Mouse (Mus musculus) gastrocnemius, postnatal 4 days (tissue): ENCODE data around the gene Cacna2d2. TPM values are rescaled to one million over a fixed set of nuclear protein-coding genes. Genes with fewer than 3 reads are reported as not detected.
"Not testable (repeated sequence)": the region's sequence is repeated elsewhere in the genome, so short reads cannot be mapped to it uniquely, and the experiment has no call there.

Experiments used
- DNase-seq, 2 experiments: peaks; one replicate each; pipeline ENCODE4 v3.0.0; 2021 to 2022; ENCODE audit warnings: low spot score in 2 of 2, mixed read lengths in 2 of 2
- total RNA-seq, 2 experiments: library from RNA; stranded (reverse); gene quantifications; 2 replicates each; pipeline ENCODE4 v1.2.3; 2021

Gene Cacna2d2
- total RNA-seq, 2 experiments from 2014 or later = 2.6 to 2.7 TPM

DNA sequence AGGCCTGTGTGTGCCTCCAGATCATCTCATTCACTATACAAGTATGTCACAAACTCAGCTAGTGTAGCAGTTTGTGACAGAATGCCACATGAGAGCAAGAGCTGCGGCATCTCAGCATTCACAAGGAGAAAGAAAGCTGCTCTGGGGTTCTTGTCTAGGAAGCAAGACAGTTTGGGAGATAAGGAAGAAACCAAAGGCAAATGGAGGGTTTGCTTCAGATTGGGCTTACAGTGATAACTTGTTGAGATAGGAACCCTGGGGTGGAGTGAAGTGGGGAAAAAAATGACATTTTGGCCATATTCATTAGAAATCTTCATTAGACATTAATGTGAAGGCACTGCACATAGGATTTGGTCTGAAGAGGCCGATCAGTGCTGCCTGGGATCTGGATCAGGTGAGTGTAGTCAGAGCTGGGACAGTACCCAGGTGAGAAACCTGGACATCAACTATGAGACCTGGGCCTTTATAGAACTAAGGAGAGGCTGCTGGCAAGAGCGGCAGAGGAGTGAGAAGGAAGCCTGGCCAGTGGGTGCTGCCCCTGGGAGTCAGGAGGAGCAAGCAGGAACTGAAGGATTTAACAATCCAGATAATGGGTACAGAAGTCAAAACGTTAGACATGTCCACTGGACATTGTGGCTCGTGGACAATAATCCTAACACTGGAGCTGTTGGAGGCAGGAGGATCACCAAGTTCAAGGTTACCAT lies 153.4 kb downstream of the Cacna2d2 start:
- DNase-seq = no peak

DNA sequence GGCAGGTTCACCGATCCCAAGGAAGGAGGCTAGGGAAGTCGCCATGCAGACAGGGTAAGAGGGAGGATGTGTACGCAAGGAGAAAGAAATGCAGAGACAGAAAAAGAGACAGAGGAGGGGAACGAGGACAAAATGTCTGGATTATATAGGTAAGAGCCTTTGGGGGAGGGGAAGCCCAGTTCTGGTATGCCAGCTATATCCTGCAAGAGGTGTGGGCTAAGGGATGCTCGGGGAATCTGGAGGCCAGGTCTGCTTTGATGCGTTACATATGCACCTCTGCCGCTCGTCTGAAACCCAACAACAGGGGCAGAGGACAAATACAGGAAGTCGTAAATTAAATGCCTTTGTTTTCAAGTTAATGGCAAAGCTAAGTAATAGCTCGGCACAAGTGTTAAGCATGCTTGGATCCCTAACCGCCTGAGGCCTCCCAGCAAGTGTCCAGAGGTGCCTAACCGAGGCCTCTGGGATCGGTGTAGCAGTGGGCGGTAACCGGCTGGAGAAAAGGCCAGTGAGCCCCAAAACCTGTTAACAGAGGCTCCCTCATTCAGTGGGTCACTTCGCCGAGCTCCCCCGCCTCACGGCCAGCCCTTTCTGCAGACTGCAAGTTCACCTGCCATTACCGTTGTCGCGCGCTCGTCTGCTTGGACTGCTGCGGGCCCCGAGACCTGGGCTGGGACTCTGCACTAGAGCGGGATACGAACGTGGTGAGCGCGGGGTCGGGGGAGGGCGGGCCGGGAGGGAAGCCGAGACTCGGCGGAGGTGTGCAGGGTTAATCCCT lies 154.3 kb downstream of the Cacna2d2 start:
- no peak for DNase-seq

- peak; percentile 89 to 95 for DNase-seq
Observed at GRCm38 (mm10) chr9:107554319-107554825, 155.0 kb downstream of the Cacna2d2 start.

- peak in 1 of 2 experiments; percentile 64 for DNase-seq
Observed at GRCm38 (mm10) chr9:107555031-107555457, 155.6 kb downstream of the Cacna2d2 start.

DNA sequence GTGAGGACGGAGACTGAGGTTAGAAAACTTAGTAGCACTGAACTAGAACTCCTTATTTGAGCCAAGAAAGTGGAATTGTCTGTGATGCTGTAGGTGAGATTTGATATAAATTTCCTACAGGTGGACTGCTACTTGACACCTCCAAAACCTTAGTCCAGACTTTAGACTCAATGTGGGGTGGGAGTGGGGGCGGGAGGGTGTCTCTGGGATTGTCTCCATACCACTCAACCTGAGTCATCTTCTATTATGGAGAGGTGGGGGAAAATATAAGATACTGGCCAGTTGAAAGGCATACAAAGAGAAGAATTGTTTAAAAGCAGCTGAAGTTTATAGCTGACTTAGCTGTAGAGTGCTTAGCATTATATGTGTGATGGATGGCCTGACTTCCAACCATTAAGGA lies 156.3 kb downstream of the Cacna2d2 start:
- no peak for DNase-seq

GRCm38 (mm10) chr9:107556346-107556745 lies 156.9 kb downstream of the Cacna2d2 start:
- DNase-seq = no peak

DNA sequence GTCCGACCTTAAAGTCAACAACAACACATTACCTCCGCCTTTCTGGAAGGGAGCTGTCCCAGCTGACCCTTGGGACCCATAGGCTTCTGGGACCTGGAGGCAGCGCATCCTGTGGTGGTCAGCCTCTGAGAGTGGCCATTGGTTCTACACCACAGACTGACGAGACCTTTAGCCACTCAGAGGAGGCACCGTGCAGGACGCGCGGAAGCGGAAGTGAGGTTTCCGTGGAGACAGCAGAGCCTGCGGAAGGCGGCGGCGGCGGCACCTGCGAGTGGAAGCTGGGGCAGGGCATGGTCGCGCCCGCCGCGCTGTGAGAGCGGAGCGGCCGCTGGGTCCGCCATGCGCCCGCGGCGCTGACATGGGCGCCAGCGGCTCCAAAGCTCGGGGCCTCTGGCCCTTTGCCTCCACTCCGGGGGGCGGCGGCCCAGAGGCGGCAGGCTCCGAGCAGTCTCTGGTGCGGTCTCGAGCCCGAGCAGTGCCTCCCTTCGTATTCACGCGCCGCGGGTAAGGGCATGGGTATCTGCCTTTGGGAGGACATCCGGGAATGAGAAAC lies 163.7 kb downstream of the Cacna2d2 start, which contains the start of gene Tusc2:
Tusc2 (plus strand) TSS at position 227 of the 553 bp plus-strand sequence.
- peak; percentile 83 to 92 for DNase-seq

DNA sequence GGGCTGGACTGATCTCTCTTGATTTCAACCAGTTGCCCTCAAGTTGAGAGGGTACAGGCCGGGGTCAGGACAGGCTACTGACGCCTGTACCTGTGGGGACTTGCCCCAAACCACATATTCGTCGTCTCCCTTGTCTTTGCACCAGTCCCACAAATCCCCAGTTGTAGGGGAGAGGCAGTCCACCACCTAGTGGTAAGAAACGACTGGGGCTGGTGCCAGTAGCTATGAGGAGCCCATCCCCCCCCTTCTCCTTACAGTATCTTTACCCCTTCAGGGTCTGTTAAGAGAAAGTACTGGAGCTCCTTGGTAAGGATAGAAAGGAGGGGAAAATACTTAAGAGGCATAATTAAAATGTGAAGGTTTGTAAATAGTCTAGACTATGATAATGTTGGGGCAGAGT lies 166.1 kb downstream of the Cacna2d2 start:
- not testable (repeated sequence) for DNase-seq

GRCm38 (mm10) chr9:107566041-107566709 lies 166.8 kb downstream of the Cacna2d2 start:
- DNase-seq = peak in 1 of 2 experiments; percentile 79

GRCm38 (mm10) chr9:107566855-107567254 lies 167.4 kb downstream of the Cacna2d2 start:
- no peak for DNase-seq

GRCm38 (mm10) chr9:107567702-107568319 lies 168.4 kb downstream of the Cacna2d2 start, which contains the start of gene Hyal2:
Gene Hyal2, plus strand, starts transcription at chr9:107567945.
- DNase-seq = no peak

GRCm38 (mm10) chr9:107568331-107569261 lies 169.2 kb downstream of the Cacna2d2 start:
- peak; percentile 68 to 85 for DNase-seq

DNA sequence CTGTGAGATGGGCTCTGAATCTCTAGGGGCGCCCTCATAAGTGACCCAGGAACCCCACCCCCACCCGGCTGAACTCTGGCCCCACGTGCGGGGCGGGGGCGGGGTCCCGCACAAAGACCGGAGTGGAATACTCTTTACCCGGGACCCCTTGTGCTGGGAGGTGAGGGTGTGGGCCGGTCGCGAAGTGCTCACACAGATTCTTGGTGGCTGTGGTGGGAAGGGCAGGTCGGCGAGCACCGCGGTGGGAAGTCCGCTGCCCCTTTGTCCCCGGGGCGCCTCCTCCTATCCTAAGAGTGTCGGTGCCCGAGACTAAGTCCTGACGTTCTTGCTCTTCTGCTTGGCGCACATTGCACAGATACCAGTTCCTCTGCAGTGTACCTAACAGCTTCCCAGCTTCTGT lies 169.9 kb downstream of the Cacna2d2 start:
- no peak for DNase-seq

GRCm38 (mm10) chr9:107570016-107570415 lies 170.6 kb downstream of the Cacna2d2 start:
- no peak for DNase-seq

- DNase-seq = no peak
Observed at GRCm38 (mm10) chr9:107570845-107571244, 171.4 kb downstream of the Cacna2d2 start.

- no peak for DNase-seq
Observed at GRCm38 (mm10) chr9:107571534-107572326, 172.3 kb downstream of the Cacna2d2 start.

DNA sequence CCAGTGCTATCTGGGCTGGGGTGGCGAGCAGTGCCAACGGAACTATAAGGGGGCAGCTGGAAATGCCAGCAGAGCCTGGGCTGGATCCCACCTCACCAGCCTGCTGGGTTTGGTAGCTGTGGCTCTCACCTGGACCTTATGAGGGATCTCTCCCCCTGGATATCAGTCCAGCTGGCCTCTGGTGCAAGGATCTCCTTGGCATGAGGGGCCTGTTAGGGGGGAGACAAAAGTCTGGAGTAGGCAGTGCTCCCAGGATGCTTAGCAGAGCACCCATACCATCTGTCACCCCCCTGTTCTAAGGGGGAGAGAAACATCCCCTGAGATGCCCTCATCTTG lies 172.9 kb downstream of the Cacna2d2 start:
- no peak for DNase-seq

- not testable (repeated sequence) for DNase-seq
Observed at GRCm38 (mm10) chr9:107573774-107574173, 174.4 kb downstream of the Cacna2d2 start.
